Mouse (Mus musculus) embryonic facial prominence, embryonic 14.5 days (tissue): Measurements from ENCODE around the gene Fmc1. TPM values are rescaled to one million over a fixed set of nuclear protein-coding genes. Genes with fewer than 3 reads are reported as not detected.
"Not testable (repeated sequence)": the region's sequence is repeated elsewhere in the genome, so short reads cannot be mapped to it uniquely, and the experiment has no call there.

Source experiments
- ATAC-seq: fragments of 200-750 bp; cut with Nextera tagmentation; 2 replicates; pipeline ENCODE4 v1.8.0; 2017; ENCODE audit warnings: low read depth, moderate number of reproducible peaks, moderate TSS enrichment
- DNase-seq: peaks from one replicate; pipeline ENCODE4 v3.0.0-alpha.2; 2015; ENCODE audit warnings: low spot score
- H3K27ac ChIP-seq: fragments of 300-500 bp; sonication (generic); replicated peaks from 2 replicates; pipeline ENCODE4 v1.5.1; 2014; ENCODE audit warnings: low read depth, mild to moderate bottlenecking, low read length, moderate library complexity
- H3K27me3 ChIP-seq: fragments of 300-500 bp; sonication (generic); replicated peaks from 2 replicates; pipeline ENCODE4 v1.6.1; 2014; ENCODE audit warnings: low read length; ENCODE audit not compliant: control insufficient read depth, insufficient read depth
- H3K36me3 ChIP-seq: fragments of 300-500 bp; sonication (generic); 2 replicates; pipeline ENCODE4 v1.6.1; 2014; ENCODE audit warnings: low read length, mixed read lengths; ENCODE audit not compliant: control insufficient read depth, insufficient read depth
- H3K4me1 ChIP-seq: fragments of 300-500 bp; sonication (generic); 2 replicates; pipeline ENCODE4 v1.6.1; 2014; ENCODE audit warnings: antibody characterized with exemption, low read length; ENCODE audit not compliant: control insufficient read depth, insufficient read depth
- H3K4me2 ChIP-seq: fragments of 300-500 bp; sonication (generic); 2 replicates; pipeline ENCODE4 v1.6.1; 2014; ENCODE audit warnings: low read depth, mild to moderate bottlenecking, low read length, moderate library complexity, mixed read lengths
- H3K4me3 ChIP-seq: fragments of 300-500 bp; sonication (generic); 2 replicates; pipeline ENCODE4 v1.5.1; 2014; ENCODE audit warnings: low read depth, mild to moderate bottlenecking, low read length
- H3K9ac ChIP-seq: fragments of 300-500 bp; sonication (generic); 2 replicates; pipeline ENCODE4 v1.6.1; 2014; ENCODE audit warnings: low read depth, mild to moderate bottlenecking, low read length, moderate library complexity, mixed read lengths
- H3K9me3 ChIP-seq: fragments of 300-500 bp; sonication (generic); 2 replicates; pipeline ENCODE4 v1.6.1; 2016; ENCODE audit warnings: low read length; ENCODE audit not compliant: control insufficient read depth
- WGBS: fragments of 180-500 bp; shearing (Covaris S2); extraction: QIAGEN DNeasy Blood & Tissue Kit; methylation state at CpG from one replicate; pipeline ENCODE4 v1.1.7; 2014; 5-methylcytosine and 5-hydroxymethylcytosine counted together
- polyA plus RNA-seq: library from polyadenylated mRNA; unstranded; fragments of >200 nt; fragmentation: Nextera tagmentation; extraction: Ambion mirVana; gene quantifications from 2 replicates; pipeline ENCODE4 v1.2.1, GENCODE M21; 2014

The Fmc1 gene
- polyA plus RNA-seq, 1 experiment from 2014 or later, result 93.8 TPM

DNA sequence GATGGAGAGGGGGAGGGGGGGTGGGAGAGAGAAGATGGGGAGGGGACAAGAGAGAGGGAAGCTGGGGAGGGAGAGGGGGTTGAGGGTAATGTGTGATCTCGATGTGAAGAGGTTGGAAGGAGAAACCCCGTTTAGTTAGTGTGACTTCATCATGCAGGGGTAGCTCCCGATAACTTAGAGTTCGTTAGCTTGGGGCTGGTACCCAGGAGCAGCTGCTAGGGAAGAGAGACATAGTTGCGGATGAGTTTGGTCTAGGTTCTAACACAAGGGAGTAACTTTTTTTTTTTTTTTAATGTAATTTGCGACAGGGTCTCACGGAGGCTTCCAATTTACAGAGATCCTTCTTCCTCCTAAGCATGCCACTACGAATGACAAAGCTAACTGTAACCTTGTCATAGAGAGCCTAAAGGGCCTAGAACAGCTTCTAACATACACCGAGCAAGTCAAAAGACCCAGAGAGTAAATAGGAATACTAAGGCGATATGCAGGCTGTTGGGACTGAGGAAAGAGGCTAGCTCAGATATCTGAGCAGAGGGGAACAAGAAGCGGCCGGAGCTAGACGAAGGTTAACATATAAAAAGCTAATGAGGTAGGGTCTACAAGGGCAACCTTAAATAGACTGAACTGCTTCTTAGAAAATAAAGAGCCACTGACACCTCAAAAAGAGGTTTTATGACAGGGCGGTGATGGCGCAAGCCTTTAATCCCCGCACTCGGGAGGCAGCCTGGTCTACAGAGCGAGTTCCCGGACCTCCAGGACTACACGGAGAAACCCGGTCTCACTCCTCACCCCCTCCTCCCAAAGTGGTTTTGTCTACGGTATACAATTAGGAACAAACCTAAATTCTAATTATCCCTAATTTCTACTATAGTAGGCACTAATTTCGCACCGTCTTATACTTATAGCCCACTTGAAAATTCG is 542 bp upstream of the Fmc1 start:
- 5% methylated on average over 25 of the region's 25 CpGs for WGBS
- peak; percentile 26 for DNase-seq
- ATAC-seq, result peak; percentile 37

DNA sequence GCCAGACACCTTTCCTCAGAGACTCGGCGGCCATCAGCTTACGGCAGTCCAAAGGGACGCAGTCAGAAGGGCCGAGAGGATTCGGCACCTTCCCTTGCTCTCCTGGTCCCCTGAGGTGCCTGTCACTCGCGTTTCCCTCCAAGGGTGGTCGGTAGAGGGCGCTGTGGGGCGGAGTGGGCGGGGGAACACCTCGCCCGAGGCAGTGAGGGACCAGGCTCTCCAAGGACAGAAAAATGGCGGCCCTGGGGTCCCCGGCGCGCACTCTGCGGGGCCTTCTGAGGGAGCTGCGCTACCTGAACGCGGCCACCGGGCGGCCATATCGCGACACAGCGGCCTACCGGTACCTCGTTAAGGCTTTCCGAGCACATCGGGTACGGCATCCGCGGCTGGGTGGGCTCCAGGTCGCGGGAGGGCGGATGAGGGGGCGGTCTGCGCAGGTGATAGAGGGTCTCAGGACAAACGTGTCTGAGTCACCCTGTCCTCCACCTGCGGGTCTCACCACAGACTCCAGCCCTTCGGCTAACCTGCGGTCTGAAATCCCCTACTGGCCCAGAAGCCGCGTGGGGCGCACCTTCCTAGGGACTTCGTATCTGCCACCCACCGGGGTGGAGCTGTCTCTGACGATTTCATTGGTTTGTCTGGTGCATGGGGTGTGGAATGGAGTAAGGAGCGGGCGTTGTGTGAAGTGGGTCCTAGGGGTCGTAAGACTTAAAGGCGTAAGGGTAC is 1.5 kb downstream of the Fmc1 start:
- Histone ChIP-seq H3K27me3 (no peaks in the 10 kb centered on the region), H3K4me1 (0 out of 2 replicates have a peak, but pooled peaks cover 4% of the 10 kb centered on the region), H3K36me3 (no peaks in the 10 kb centered on the region), H3K4me3 (peak overlapping the region; percentile 85), H3K4me2 (peak overlapping the region; percentile 55), H3K9ac (peak overlapping the region; percentile 85), H3K9me3 (no peaks in the 10 kb centered on the region), H3K27ac (peak overlapping the region; percentile 98)
- 0% methylated on average over 26 of the region's 53 CpGs for WGBS
- ATAC-seq (peak; percentile 69), DNase-seq (peak; percentile 93)

More for the DNA sequence above, 542 bp upstream of the Fmc1 start:
- Histone ChIP-seq H3K4me2 (peak overlapping the region; percentile 90), H3K4me1 (0 out of 2 replicates have a peak, but pooled peaks cover 4% of the 10 kb centered on the region), H3K27ac (peak overlapping the region; percentile 98), H3K9ac (peak overlapping the region; percentile 78), H3K27me3 (no peaks in the 10 kb centered on the region), H3K9me3 (no peaks in the 10 kb centered on the region), H3K4me3 (peak overlapping the region; percentile 85), H3K36me3 (no peaks in the 10 kb centered on the region)

DNA sequence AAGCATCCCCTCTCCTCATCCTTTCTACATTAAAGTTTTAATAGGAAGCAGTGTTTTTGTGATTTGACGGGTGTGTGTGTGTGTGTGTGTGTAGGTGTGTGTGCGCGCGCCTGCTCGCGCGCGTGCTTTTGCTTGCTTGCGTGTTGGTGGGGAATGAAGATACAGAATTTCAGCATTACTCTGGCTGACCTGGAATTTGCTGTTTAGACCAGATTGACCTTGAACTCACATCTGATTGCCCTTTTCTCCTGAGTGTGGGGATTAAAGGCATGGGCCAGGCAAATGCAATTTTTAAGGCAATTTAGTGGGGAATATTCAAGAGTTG is 2.0 kb downstream of the Fmc1 start:
- H3K9me3 ChIP-seq, result no peaks in the 10 kb centered on the region
- DNase-seq, result no peak
- no peaks in the 10 kb centered on the region for H3K27me3 ChIP-seq
- H3K4me3 ChIP-seq, result peak overlapping the region; percentile 85
- peak overlapping the region; percentile 98; the same call in 1 of the 2 replicates for H3K27ac ChIP-seq
- WGBS, result 2% methylated on average over 9 of the region's 9 CpGs
- peak overlapping the region; percentile 85 for H3K9ac ChIP-seq
- no peak for ATAC-seq
- H3K4me1 ChIP-seq, result 0 out of 2 replicates have a peak, but pooled peaks cover 4% of the 10 kb centered on the region
- peak overlapping the region; percentile 55 for H3K4me2 ChIP-seq
- no peaks in the 10 kb centered on the region for H3K36me3 ChIP-seq

DNA sequence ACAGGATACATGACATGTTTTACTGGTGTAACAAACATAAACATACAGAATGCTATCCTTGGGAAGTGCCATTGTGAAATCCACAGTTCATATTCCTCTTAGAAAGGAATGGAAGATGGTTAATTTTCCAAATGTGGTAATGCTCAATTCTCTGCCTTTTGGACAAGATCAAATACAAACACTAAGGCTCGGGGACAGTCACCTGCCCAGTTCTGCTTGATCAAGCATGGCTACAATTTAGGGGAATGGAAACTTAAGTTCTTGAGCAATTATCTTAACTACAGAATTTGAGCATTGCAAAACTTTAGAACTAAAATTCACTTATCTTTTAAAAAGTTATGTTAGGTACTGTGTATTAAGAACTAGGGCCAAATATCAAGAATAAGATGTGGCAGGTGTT is 2.5 kb downstream of the Fmc1 start:
- Histone ChIP-seq H3K27me3 (no peaks in the 10 kb centered on the region), H3K9me3 (no peaks in the 10 kb centered on the region), H3K9ac (no peak overlapping the region), H3K4me2 (peak overlapping the region; percentile 55; the same call in 1 of the 2 replicates), H3K27ac (no peak overlapping the region), H3K36me3 (no peaks in the 10 kb centered on the region), H3K4me3 (peak overlapping the region; percentile 85), H3K4me1 (0 out of 2 replicates have a peak, but pooled peaks cover 4% of the 10 kb centered on the region)
- ATAC-seq (no peak), DNase-seq (no peak)
- 79% methylated on average over 1 of the region's 1 CpGs for WGBS

DNA sequence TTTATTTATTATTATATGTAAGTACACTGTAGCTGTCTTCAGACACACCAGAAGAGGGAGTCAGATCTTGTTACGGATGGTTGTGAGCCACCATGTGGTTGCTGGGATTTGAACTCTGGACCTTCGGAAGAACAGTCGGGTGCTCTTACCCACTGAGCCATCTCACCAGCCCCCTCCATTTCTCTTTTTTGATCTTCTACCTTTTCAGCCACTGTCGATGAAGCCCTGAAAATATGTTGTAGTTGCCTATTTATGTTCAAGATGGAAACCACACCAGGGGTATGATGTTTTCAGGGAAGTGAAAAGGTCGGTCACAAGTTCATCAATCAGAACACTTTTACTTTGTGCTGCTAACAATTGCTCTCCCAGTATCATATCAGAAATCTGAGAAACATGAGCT is 10.8 kb downstream of the Fmc1 start:
- H3K4me2 ChIP-seq, H3K9me3 ChIP-seq, H3K27me3 ChIP-seq, DNase-seq, H3K9ac ChIP-seq, ATAC-seq, H3K4me1 ChIP-seq, H3K4me3 ChIP-seq, H3K36me3 ChIP-seq, H3K27ac ChIP-seq: not testable (repeated sequence)
- 94% methylated on average over 4 of the region's 5 CpGs for WGBS

DNA sequence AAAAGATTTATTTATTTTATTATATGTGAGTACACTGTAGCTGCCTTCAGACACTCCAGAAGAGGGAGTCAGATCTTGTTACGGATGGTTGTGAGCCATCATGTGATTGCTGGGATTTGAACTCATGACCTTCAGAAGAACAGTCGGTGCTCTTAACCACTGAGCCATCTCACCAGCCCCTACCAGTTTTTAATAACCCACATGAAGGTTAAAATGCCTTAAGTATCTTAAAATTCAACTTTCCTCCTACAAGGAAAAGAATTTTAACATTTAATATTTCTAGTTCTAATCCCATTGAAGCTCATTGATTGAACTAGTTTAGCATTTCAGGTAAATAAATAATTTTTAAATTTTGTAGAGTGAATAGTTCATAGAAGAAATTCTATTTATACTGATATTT is 13.7 kb downstream of the Fmc1 start:
- not testable (repeated sequence) for DNase-seq, H3K27ac ChIP-seq, H3K9ac ChIP-seq, H3K27me3 ChIP-seq, H3K36me3 ChIP-seq, ATAC-seq, H3K4me1 ChIP-seq, H3K4me3 ChIP-seq, H3K4me2 ChIP-seq, H3K9me3 ChIP-seq
- WGBS, result 91% methylated on average over 2 of the region's 2 CpGs

DNA sequence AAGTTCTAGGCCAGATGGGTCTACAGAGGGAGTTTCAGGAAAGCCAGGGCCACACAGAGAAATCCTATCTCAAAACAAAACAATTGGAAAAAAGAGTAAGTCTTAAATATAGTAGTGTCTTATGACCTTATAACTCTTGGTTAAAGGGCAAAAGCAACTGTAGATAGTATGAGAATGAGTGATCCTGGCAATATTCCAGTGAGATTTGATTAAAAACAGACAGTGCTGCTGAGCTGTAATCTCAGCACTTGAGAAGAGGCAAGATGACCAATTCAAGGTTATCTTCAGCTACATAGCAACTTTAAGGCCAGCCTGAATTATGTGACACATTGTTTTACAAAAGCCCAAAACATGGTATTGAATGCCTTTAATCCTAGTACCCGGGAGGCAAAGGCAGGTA is 14.4 kb downstream of the Fmc1 start:
- no peaks in the 10 kb centered on the region for H3K4me1 ChIP-seq
- 74% methylated on average over 1 of the region's 1 CpGs for WGBS
- DNase-seq, result no peak
- no peaks in the 10 kb centered on the region for H3K36me3 ChIP-seq
- H3K4me3 ChIP-seq, result no peak overlapping the region
- ATAC-seq, result no peak
- H3K27me3 ChIP-seq, result no peaks in the 10 kb centered on the region
- no peak overlapping the region for H3K9ac ChIP-seq
- no peak overlapping the region for H3K27ac ChIP-seq
- no peaks in the 10 kb centered on the region for H3K9me3 ChIP-seq
- H3K4me2 ChIP-seq, result no peak overlapping the region

DNA sequence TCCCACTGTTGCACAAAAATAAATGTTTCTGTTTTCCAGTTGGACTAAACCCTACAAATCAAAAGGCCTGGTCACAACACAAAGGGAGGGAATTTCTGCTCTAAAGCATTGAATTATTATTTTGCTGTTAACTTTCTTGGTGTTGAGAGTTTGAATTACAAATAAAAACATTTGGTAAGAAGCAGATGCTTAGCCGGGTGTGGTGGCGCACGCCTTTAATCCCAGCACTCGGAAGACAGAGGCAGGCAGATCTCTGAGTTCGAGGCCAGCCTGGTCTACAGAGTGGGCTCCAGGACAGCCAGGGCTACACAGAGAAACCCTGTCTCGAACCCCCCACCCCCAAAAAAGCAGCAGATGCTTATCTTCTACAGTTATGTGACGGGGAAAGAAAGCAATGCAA is 15.3 kb downstream of the Fmc1 start:
- not testable (repeated sequence) for H3K9me3 ChIP-seq, H3K9ac ChIP-seq, H3K4me1 ChIP-seq, H3K27ac ChIP-seq, H3K4me3 ChIP-seq, H3K36me3 ChIP-seq, H3K27me3 ChIP-seq, H3K4me2 ChIP-seq, DNase-seq, ATAC-seq
- 89% methylated on average over 7 of the region's 7 CpGs for WGBS
